Mouse (Mus musculus): ENCODE data around the gene Wfdc12.
"Not testable (repeated sequence)": the region's sequence is repeated elsewhere in the genome, so short reads cannot be mapped to it uniquely, and the experiment has no call there.

Wfdc12 gene

DNA sequence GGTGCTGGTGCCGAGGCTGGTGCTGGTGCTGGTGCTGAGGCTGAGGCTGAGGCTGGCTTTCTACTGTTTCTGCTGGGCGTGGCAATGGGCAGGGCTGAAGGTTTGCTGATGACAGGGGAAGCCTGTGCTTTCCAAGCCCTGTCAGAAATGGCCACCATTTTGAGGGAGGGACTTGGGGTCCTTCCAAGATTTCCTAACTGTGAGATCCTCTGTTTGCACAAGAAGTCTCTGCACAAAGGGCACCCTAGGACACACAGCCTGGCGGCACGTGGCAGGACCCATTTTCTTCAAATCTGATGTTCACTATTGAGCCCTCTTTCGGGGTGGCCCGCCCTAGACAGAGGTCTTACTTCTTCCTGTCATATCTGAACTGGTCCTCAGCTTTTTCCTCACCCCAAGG lies at the start of gene Wfdc12:
Wfdc12 (minus strand) TSS at position 33 of the 400 bp plus-strand sequence.
- no peak for DNase-seq (ENCODE audit: low spot score)

DNA sequence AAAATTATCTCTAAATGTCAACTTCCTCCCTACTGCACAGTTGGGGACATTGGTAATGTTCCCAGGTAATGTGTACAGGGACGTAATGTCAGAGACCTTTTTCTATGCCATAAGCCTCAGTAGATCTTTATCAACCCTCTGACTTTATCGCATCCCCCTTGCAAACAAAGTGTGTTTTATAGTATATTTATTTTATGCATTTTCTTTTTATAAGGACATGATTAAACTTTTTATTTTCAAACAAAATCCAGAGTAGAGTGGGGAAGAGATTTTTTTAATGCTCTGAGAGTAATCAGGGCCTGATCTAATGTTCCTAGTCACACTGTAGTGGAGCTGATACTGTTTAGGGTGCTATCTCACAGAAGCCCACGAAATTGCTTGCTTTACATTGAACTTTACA lies 48.0 kb upstream of the Wfdc12 start, which contains the start of gene Svs2:
Svs2 (minus strand) TSS at position 101 of the 400 bp plus-strand sequence.
- DNase-seq (ENCODE audit: low spot score), result no peak

DNA sequence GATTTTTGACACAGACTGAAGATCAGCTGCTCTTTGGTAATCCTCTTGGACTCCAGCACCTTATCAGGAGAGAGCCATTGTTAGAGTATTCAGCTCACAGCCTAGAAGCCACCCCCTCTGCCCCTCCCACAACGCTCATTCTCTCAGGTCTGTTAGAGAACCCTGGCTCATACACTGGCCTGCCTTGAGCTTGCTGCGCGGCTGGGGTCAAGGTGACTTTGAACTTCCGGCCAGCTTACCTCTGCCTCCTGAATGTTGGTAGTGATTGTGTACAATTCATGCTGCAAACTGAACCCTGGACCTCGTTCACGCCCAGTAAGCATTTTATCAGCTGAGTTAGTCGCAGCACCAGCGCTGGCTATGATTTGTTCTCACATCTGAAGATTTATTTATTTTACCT lies 42.3 kb upstream of the Wfdc12 start:
- DNase-seq (ENCODE audit: low spot score), result no peak

DNA sequence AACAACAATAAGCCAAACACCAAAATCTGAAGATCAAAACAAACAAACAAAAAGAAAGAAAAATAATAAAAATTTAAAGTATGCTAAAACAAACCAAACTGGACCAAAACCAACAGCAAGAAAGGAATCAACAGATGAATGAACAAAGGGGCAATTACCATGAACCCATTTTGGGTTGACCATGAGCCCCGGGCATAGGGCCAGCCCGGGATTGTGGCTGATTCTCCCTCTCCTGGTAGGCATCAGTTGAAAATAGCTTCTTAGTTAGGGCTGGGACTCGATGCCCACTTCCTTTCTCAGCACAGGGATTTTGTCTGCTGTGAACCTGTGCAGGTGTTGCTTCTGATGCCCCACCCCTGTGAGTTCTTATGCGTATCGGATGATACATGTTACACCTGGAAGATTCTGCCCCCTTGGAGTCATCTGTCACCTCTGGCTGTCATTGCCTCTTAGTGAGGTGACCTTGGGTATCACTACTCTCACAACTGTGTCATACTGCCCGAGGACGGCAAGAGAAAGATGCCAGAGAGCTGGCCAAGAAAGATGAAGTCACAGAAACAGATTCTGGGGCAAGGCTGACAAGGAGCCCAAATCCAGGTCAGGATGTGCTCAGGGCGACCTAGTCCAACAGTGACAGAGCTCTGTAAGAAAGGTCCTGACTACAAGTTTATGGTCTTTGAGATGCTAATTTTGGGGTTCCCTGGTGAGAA lies 38.1 kb upstream of the Wfdc12 start:
- no peak for DNase-seq (ENCODE audit: low spot score)

DNA sequence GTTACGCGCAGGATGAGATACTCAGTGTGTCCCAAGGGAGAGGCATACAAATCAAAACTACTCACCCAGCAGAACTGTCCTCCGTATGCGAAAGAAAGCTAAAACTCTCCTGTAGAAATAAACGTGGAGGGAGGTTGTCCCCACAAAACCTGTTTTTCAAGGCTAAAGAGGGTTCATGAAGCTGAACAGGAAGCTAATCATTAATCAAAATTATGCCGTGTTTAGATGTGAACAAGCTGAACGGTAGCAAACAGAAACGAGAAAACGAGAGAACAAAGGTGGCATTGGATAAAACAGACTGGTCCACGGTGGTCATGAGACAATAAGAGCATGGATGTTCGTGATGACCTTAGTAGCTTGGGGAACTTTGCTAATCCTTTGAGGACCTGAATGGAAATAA lies 31.1 kb upstream of the Wfdc12 start, which contains the start of gene Wfdc15b:
Wfdc15b (minus strand) TSS at position 139 of the 400 bp plus-strand sequence.
- DNase-seq (ENCODE audit: low spot score), result no peak

DNA sequence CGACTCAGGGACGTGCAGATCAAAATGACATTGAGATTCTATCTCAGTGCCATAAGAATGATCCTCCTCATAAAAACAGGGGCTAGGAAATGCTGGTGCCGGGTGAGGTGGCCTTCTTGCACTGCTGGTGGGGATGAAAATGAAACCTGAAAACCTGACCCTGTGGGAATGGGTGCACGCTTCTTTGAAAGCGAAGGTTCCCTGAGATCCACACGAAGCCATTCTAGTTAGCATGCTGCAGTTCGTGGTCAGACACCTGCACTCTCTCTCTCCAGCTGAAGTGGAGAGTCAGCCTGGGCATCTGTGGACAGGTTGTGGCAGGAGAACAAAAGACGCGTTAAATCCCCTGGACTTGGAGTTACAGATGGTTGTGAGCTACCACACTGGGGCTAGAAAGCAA lies 28.9 kb upstream of the Wfdc12 start:
- DNase-seq (ENCODE audit: low spot score), result no peak

DNA sequence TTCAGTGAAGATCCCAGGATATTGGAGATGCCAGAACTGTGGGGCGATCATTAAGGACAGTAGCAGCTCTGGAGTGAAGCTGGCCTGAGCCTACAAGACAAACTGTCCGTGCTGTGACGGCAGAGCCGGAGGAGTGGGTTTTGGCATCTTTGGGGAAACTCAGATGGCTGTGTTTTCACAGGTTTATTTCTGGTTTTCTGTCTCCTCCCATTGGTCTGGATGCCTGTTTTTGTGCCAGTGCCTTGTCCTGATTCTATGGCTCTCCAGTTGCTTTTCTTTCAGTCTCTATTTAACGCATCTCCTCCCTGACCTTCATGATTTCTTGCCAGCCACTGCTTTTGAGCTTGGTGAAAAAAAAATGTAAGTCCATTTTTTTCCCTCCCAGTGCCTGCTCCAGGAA lies 22.3 kb upstream of the Wfdc12 start:
- DNase-seq (ENCODE audit: low spot score), result no peak

DNA sequence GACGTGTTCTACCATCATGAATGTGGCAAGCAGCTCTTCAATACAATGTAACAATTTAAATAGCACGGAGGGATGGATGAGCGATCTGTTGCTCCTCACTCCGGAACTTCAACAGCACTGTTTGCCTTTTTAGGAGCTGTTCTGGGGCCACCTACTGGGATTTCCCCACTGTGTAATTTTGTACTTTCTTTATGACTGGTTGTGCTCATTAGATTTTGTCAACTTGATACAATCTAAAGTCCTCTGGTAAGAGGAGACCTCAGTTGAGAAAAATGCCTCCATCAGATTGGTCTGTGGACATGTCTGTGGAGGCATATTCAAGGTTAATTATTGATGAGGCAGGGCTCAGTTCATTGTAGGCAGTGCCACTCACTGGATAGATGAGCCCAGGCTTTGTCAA lies 20.5 kb upstream of the Wfdc12 start:
- DNase-seq (ENCODE audit: low spot score), result no peak

DNA sequence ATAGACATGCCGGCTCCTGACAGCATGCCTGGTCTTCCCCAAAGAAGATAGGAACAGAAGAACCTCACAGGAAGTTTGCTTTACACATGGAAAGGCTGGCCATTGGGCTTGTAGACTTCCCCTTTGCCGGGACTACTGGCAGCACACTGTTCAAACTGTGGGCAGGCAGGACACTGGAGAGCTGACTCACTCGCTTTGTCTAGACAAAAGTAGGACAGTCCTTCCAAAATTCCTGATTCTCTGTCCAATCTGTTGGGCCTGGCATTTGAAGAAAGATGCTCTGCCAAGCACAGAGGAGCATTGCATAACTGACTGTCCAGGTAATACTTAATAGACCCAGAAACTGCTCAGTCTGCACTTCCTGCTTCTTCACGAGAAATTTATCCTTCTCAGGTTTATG lies 16.3 kb upstream of the Wfdc12 start:
- DNase-seq (ENCODE audit: low spot score), result no peak

DNA sequence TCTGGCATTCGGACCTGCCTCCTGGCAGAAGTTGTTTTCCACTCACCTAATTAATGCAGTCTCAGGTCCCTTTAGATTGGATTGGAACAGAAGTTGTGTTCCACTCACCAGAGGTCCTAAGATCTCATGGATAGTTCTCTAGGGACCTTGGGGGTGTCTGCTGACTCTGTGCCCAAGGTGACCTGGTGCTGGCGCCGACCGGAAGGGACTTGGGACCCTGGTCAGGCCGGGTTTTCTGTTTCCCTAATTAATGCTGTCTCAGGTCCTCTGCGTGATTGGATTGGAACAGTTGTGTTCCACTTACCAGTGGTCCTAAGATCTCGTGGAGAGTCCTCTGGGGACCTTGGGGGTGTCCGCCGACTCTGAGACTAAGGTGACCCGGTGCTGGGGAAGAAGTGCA lies 15.6 kb upstream of the Wfdc12 start:
- not testable (repeated sequence) for DNase-seq (ENCODE audit: low spot score)

DNA sequence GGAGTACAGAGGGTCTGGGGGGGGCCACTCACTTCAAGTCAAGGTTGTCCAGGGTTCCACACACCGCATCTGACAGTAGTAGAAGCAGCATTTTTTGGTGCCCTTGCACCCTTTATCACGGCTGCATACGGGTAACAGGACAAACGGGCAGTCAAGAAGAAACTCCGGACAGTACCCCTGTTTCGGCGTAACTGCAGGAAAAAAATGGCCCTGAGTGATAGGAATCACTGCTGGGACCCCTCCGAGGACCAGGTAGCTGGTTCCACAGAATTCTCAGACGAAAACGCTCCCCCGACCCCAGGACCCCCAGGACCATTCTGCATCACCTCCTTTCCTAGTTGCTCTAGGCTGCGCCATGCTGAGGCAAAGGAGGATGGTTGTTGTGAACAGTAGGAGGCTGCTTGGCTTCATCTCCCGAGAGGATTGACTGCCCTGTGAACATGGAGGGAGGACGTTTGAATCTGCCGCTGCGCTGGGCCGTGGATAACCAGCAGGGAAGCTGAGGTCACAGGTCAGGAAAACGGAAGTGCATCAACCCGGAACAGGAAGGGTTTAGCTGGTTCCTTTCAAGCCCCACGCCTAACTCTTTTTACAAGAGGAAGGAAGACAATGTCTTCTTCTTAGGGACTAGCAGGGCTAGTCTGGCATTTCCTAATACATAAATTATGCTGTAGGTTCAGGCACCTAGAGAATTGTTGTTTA lies 9.4 kb upstream of the Wfdc12 start, which contains the start of gene Wfdc15a:
Wfdc15a (minus strand) TSS at position 505 of the 702 bp plus-strand sequence.
- DNase-seq (ENCODE audit: low spot score), result no peak

DNA sequence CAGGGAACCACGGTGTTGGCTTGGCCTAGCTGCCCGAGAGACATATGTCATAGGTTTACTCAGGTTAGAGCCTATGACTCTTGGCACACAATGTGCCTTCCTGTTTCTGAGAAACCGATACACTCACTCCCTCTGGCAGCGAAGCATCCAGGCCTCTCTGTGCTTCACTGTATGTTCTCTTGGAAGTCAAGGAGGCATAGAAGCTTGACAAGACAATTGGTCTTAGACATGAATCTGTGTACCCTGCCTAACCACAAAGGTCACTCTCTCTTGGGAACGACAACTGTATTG lies 6.2 kb upstream of the Wfdc12 start:
- DNase-seq (ENCODE audit: low spot score), result no peak

DNA sequence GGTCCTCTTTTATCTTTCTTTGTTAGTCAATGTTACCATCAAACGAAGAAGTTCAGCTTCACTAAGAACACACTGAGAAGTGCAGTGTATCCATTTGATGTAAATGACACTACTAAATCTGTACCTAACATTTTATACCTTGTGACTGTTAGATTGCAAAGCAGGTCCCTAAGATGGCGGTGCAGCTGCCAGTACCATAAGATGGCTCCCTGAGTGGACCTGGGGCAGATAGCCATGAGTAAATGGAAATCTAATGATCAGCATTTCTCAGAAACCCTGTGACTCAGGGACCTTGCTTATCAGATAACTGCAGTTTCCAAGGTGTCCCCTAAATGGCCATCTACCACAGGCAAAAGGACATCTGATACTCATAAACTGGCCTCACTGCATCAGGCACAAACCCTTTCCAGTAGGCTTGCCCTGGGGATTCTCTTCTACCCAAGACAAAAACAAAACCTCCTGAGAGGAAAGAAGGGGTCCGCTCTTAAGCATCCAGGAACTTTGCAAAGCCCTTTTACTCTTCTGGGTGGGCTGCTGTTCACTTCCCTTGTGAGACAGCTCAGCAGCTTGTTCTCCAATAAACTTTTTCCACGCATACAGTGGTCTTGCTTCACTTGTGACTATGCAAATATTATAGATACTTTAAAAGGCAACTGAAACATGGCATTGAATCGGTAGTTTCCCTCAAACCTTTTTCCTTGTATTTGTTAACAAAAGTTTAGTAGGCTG lies 5.7 kb upstream of the Wfdc12 start:
- no peak for DNase-seq (ENCODE audit: low spot score)

DNA sequence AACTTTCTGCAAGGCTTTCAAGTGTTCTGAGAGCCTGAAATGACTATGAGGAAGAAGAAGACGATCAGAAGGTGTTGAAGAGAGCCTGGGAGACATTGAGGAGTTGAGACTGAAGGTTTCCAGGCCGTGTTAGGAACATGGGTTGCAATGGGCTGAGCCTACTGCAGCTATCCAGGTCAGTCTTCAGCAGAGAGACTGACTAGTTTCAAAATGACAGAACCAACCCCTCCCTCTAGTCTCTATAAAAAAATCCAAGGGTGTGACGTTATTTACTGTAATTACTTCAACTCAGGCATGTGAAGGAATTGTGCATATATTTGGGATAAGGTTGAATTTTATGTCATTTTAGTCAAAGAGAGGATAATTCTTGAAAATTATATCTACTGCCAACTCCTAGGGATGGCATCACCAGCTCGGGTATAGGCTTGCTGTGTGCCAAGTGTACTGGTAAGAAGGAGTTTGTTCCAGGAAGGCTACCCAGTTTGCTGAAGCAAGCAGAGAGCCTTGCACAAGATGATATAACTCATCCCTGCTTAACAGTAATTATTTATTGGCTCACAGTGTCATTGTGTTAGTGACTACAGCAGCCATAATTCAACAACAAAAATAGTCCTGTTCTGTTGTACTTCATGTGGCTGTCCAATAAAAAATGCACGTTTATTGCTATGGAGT lies 4.7 kb upstream of the Wfdc12 start:
- DNase-seq (ENCODE audit: low spot score), result no peak

DNA sequence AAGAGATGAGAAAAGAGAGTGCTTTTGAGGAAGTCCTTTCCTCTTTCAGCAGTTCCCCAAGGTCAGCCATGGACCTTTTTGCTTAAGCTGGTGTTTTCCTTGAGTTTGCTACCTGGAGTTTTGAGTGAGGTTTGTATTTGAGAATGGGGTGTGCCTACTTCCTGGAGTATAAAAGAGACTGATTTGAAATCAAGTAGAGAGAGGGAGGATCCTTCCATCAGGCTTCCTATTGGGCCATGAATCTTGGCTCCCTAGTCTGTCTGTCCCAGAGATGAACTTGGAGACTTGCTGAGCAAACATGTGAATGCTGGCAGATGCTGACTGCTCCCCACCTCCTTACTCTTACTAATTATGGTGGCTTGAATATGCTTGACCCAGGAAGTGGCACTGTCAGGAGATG lies 1.9 kb upstream of the Wfdc12 start:
- no peak for DNase-seq (ENCODE audit: low spot score)

DNA sequence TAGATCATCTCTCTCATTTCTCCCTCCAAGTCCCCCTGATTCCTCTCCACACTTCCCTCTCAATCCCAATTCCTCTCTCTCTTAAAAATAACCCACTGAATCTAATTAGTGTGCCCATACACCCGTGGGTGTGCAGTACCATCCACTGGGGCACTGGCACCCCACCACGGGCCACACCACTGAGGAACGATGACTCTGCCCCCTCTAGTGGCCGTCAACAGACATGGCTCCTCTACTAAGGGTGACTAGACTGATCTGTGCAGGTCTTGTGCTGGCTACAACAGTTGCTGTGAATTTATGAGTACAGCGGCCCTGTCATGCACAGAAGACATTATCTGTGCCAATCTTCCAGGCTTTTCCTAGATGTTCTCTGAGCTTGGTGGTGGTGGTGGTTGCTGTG lies 1.7 kb downstream of the Wfdc12 start:
- peak; percentile 54 for DNase-seq (ENCODE audit: low spot score)

DNA sequence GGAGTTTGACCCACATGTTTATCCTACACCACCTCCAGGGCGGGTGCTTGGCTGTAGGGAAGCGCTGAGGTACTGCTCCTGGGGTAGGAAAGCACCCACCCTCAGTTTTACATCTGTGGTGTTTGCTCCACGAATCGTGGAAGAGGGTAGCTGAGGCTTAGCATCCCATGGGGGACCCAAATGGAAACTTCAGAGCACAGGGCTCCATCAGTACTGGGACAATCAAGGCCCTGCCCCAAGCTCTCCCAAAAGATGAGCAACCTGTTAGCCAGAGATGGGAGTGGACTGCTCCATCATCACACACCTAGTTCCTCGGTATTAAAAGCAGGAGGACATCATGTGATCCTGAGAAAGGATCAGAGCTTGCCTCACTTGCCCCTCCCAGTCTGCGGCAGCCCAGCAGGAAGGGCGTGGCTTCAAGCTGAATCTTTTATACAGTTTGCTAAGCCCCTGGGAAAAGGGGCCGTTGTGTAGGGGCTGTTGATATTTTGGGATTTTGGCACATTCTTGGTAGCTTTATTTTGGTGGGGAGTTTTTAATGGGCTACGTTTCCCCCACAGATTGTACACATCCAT lies 6.2 kb downstream of the Wfdc12 start:
- DNase-seq (ENCODE audit: low spot score), result no peak

DNA sequence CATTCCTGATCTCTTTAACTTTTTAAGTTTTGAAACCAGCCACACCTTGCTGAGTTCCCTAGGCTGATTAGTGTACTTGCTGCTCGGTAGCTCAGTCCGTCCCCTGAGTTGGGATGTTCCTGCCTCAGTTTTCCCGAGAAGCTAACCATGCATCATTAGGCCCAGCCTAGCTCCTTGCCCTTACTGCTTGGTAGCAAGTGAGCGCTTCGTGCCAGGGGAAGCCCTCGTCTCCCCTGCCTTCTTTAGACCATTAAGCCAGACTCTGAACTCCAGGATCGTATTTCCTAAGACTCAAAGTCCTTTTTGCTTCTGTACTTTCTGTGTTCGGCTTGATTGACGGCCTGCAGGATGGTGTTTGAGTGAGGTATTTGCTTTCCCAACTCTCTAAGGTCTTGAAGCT lies 7.1 kb downstream of the Wfdc12 start:
- DNase-seq (ENCODE audit: low spot score), result no peak

DNA sequence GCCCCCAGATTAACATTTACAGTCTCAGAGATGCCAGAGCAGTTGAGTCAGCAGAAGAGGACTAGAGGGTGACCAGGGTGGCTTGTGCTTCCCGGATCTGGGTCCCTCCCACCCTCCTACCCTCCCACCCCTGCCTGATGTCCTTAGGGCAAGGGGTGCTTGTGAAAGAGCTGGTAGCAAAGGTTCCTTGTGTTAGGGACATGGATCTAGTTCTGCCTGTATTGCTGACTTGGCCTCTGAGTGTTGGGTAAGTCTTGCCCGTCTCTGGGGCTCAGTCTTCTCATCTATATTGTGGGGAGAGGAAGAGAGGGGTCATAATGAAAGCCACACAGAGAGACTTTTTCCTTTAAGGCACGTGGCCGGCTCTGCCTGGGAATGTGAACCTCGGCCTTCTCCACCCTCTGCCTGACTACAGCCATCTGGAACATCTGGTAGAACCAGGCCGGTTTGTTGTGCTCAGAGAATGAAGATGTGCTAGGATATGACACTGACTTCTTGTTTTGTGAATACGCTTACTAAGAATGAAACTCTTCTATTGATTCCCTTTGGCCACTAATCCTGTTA lies 7.6 kb downstream of the Wfdc12 start, which contains the start of gene Wfdc5:
Wfdc5 (minus strand) TSS at position 51 of the 564 bp plus-strand sequence.
- DNase-seq (ENCODE audit: low spot score), result no peak

DNA sequence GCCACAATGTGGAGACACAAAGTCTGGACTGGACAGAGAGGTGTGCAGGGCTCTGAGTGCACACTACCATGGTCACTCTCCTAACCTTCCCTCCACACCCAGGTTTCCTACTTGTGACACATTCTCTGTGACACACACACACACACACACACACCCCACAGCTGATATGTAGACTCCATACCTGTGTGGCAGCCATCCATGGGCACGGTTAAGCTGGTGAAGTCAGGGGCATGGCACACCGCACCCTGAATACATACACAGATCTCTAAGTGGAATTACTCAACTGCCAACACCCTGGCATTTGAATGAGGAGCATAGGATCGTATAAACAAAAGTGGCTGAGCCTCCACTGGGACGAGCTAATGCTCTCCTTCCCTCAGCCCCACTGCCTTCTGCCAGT lies 9.6 kb downstream of the Wfdc12 start:
- DNase-seq (ENCODE audit: low spot score), result no peak

DNA sequence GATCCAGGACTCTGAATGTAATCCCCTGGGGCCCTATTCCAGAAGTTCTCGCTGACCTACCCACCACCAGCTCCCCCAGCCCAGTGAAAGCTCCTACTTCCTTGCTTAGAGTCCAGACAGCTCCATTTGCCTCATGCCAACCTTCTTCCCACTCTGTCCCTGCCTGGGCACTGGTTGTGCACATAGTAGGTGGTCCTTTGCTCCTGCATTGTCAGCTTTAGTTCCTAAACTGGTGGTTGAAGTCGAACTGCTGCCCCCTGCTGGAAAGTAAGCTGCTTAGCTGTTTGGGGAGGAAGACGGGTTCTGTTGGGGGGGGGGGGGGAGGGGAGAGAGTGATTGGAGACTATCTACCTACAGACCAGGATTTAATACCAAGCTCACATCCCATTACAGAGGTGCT lies 10.3 kb downstream of the Wfdc12 start:
- DNase-seq (ENCODE audit: low spot score), result no peak

DNA sequence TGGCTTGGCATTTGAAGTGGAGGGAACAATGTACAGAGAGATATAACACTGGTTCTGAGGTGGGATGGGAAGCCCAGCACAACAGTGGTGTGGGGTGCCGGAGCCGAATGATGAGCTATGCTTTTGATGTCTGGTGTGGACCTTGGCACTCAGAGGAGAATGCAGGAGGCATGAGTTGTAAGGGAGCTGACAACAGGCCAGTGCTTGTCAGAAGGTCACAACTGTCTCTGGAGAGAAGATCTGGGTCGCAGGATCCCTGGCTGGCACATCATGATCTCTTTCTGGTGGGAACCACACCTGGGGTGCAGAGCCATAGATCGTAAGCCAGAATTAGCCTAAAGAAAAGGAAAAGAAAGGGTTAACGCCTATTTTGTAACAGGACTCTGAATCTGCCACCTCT lies 12.6 kb downstream of the Wfdc12 start:
- no peak for DNase-seq (ENCODE audit: low spot score)
